Mouse (Mus musculus) heart, postnatal 0 days (tissue): ENCODE measurements at regions not wholly inside any gene's neighbourhood (a gene's known extent, or its start where the extent isn't known, plus 50 kb on each side); places are given as distances from the start of the nearest gene placed in this dataset.

ENCODE experiments used
- ATAC-seq: fragments of 200-750 bp; cut with Nextera tagmentation; 2 replicates; pipeline ENCODE4 v1.8.0; 2017; ENCODE audit warnings: low read depth, moderate number of reproducible peaks, moderate library complexity; ENCODE audit not compliant: insufficient read depth
- DNase-seq: peaks from one replicate; pipeline ENCODE4 v3.0.0-alpha.2; 2016; ENCODE audit warnings: low spot score
- H3K27ac ChIP-seq: fragments of 300-500 bp; sonication (generic); 2 replicates; pipeline ENCODE4 v1.5.1; 2014; ENCODE audit warnings: low read depth, mild to moderate bottlenecking
- H3K27me3 ChIP-seq: fragments of 300-500 bp; sonication (generic); 2 replicates; pipeline ENCODE4 v1.6.1; 2014; ENCODE audit warnings: low read length, mixed read lengths; ENCODE audit not compliant: control insufficient read depth, insufficient read depth
- H3K36me3 ChIP-seq: fragments of 300-500 bp; sonication (generic); replicated peaks from 2 replicates; pipeline ENCODE4 v1.6.1; 2014; ENCODE audit warnings: low read length, mixed read lengths; ENCODE audit not compliant: control insufficient read depth, insufficient read depth
- H3K4me1 ChIP-seq: fragments of 300-500 bp; sonication (generic); 2 replicates; pipeline ENCODE4 v1.6.1; 2014; ENCODE audit warnings: antibody characterized with exemption; ENCODE audit not compliant: control insufficient read depth, insufficient read depth
- H3K4me2 ChIP-seq: fragments of 300-500 bp; sonication (generic); 2 replicates; pipeline ENCODE4 v1.6.1; 2014; ENCODE audit warnings: low read depth, mild to moderate bottlenecking, low read length, moderate library complexity
- H3K4me3 ChIP-seq: fragments of 300-500 bp; sonication (generic); 2 replicates; pipeline ENCODE4 v1.5.1; 2014; ENCODE audit warnings: low read depth, low read length
- H3K9ac ChIP-seq: fragments of 300-500 bp; sonication (generic); replicated peaks from 2 replicates; pipeline ENCODE4 v1.6.1; 2014; ENCODE audit warnings: low read depth, low read length, mixed read lengths
- H3K9me3 ChIP-seq: fragments of 300-500 bp; sonication (generic); replicated peaks from 2 replicates; pipeline ENCODE4 v1.6.1; 2016; ENCODE audit warnings: low read length; ENCODE audit not compliant: control insufficient read depth
- CTCF ChIP-seq: IDR thresholded peaks from 2 replicates; pipeline ENCODE4 v1.5.1; 2016; ENCODE audit warnings: antibody characterized with exemption, control low read depth, low read depth
- EP300 ChIP-seq: IDR thresholded peaks from 2 replicates; pipeline ENCODE4 v1.6.1; 2016; ENCODE audit warnings: antibody characterized with exemption, low read depth
- WGBS: fragments of 180-500 bp; shearing (Covaris S2); extraction: QIAGEN DNeasy Blood & Tissue Kit; methylation state at CpG from one replicate; pipeline ENCODE4 v1.1.7; 2014; 5-methylcytosine and 5-hydroxymethylcytosine counted together

- Histone ChIP-seq H3K27ac (no peak overlapping the region), H3K36me3 (no peaks in the 10 kb centered on the region), H3K4me1 (peaks cover 6% of the 10 kb centered on the region; the same call in 1 of the 2 replicates), H3K9me3 (no peaks in the 10 kb centered on the region; the same call in 1 of the 2 replicates), H3K4me2 (no peak overlapping the region), H3K4me3 (no peak overlapping the region), H3K27me3 (no peaks in the 10 kb centered on the region), H3K9ac (no peak overlapping the region)
- TF ChIP-seq EP300 (no peak), CTCF (no peak)
- ATAC-seq (no peak), DNase-seq (no peak)
- WGBS: 82% methylated on average over 9 of the region's 9 CpGs
Observed at GRCm38 (mm10) chr5:148649123-148649522, 96.5 kb upstream of the Ubl3 start.

GRCm38 (mm10) chr5:148647644-148648043, 95.1 kb upstream of the Ubl3 start:
- Histone ChIP-seq H3K9ac (no peak overlapping the region), H3K27me3 (no peaks in the 10 kb centered on the region), H3K9me3 (no peaks in the 10 kb centered on the region; the same call in 1 of the 2 replicates), H3K4me1 (peaks cover 6% of the 10 kb centered on the region; the same call in 1 of the 2 replicates), H3K4me2 (no peak overlapping the region), H3K36me3 (no peaks in the 10 kb centered on the region), H3K4me3 (no peak overlapping the region), H3K27ac (no peak overlapping the region)
- WGBS: 57% methylated on average over 2 of the region's 2 CpGs
- no peak for TF ChIP-seq CTCF
- TF ChIP-seq EP300: no peak
- ATAC-seq (no peak), DNase-seq (no peak)

GRCm38 (mm10) chr5:148645772-148646171, 93.2 kb upstream of the Ubl3 start:
- no peaks in the 10 kb centered on the region for H3K27me3 ChIP-seq
- H3K9me3 ChIP-seq: no peaks in the 10 kb centered on the region; the same call in 1 of the 2 replicates
- 50% methylated on average over 4 of the region's 4 CpGs for WGBS
- TF ChIP-seq CTCF (no peak), EP300 (0 out of 2 replicates have a peak, but pooled peaks have one; percentile 53)
- no peak overlapping the region for H3K27ac ChIP-seq
- H3K4me2 ChIP-seq: no peak overlapping the region
- ATAC-seq (peak; percentile 51), DNase-seq (no peak)
- H3K36me3 ChIP-seq: no peaks in the 10 kb centered on the region
- H3K4me3 ChIP-seq: no peak overlapping the region
- H3K4me1 ChIP-seq: peaks cover 6% of the 10 kb centered on the region; the same call in 1 of the 2 replicates
- no peak overlapping the region for H3K9ac ChIP-seq

GRCm38 (mm10) chr5:148645191-148645681, 92.6 kb upstream of the Ubl3 start:
- no peak overlapping the region for H3K4me2 ChIP-seq
- no peaks in the 10 kb centered on the region; the same call in 1 of the 2 replicates for H3K9me3 ChIP-seq
- H3K4me1 ChIP-seq: peaks cover 6% of the 10 kb centered on the region; the same call in 1 of the 2 replicates
- ATAC-seq (no peak), DNase-seq (no peak)
- H3K9ac ChIP-seq: no peak overlapping the region
- no peak overlapping the region for H3K27ac ChIP-seq
- WGBS: 73% methylated on average over 10 of the region's 10 CpGs
- no peaks in the 10 kb centered on the region for H3K36me3 ChIP-seq
- H3K27me3 ChIP-seq: no peaks in the 10 kb centered on the region
- TF ChIP-seq CTCF (no peak), EP300 (no peak)
- H3K4me3 ChIP-seq: no peak overlapping the region

- Histone ChIP-seq H3K4me2 (no peak overlapping the region), H3K9me3 (no peaks in the 10 kb centered on the region; the same call in 1 of the 2 replicates), H3K27ac (no peak overlapping the region), H3K4me1 (peaks cover 6% of the 10 kb centered on the region; the same call in 1 of the 2 replicates), H3K27me3 (no peaks in the 10 kb centered on the region), H3K9ac (no peak overlapping the region), H3K36me3 (no peaks in the 10 kb centered on the region), H3K4me3 (no peak overlapping the region)
- 92% methylated on average over 7 of the region's 7 CpGs for WGBS
- DNase-seq (no peak), ATAC-seq (no peak)
- no peak for TF ChIP-seq CTCF
- no peak for TF ChIP-seq EP300
Observed at GRCm38 (mm10) chr5:148644345-148644744, 91.8 kb upstream of the Ubl3 start.
